Mouse (Mus musculus) spleen, postnatal 0 days (tissue): Measurements from ENCODE around the gene Clpp. TPM values are rescaled to one million over a fixed set of nuclear protein-coding genes. Genes with fewer than 3 reads are reported as not detected.

Experiments
- polyA plus RNA-seq: library from polyadenylated mRNA; unstranded; fragments of >200 nt; fragmentation: Nextera tagmentation; extraction: Ambion mirVana; gene quantifications from 2 replicates; pipeline ENCODE4 v1.2.1, GENCODE M21; 2015

Gene Clpp
- polyA plus RNA-seq = 88.8 and 89.3 TPM in 2 replicates

DNA sequence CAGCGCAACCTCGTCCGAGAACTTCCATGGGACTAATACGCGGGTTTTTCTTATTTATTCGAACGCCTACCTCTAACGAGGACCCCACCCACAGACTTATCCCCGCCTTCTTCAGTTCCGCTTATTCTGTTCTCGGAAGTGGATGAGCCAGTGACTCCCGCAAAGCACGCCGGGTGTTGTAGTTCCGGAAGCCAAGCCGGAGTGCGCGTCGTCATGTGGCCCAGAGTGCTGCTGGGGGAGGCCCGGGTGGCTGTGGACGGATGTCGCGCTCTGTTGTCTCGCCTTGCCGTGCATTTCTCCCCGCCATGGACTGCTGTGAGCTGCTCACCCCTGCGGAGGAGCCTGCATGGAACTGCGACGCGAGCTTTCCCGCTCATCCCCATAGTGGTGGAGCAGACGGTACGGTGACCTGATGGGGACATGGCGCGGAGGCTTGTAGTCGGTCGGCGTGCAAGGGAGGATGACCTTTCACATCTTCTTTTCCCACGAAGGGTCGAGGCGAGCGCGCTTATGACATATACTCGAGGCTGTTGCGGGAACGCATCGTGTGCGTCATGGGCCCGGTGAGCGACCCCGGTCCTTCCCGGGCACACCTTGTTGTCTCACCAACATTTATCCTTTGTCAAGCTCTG, at the start of gene Clpp:
Gene Clpp, plus strand, starts transcription at position 191 of the 632 bp plus-strand sequence.

DNA sequence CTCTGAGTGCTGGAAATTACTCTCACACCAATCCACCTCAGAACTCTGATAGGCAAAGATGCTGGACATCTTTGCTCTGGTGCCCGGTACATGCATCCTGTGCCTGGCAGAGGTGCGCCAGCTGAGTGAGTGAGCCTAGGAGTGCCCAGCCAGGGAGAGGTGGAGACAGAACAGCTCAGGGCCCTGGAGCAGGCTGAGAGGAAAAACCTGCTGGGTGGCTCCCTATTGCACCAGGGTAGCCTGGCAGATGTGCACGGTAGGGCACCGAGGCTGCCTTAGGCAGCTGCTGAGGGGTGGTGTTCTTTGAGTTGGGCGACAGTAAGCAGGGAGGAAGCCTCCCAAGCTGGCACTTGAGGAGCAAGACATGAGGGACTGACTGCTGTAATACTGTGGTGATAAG, 8.1 kb upstream of the Clpp start, which contains the start of gene Acer1:
Gene Acer1, minus strand, starts transcription at position 114 of the 400 bp plus-strand sequence.

DNA sequence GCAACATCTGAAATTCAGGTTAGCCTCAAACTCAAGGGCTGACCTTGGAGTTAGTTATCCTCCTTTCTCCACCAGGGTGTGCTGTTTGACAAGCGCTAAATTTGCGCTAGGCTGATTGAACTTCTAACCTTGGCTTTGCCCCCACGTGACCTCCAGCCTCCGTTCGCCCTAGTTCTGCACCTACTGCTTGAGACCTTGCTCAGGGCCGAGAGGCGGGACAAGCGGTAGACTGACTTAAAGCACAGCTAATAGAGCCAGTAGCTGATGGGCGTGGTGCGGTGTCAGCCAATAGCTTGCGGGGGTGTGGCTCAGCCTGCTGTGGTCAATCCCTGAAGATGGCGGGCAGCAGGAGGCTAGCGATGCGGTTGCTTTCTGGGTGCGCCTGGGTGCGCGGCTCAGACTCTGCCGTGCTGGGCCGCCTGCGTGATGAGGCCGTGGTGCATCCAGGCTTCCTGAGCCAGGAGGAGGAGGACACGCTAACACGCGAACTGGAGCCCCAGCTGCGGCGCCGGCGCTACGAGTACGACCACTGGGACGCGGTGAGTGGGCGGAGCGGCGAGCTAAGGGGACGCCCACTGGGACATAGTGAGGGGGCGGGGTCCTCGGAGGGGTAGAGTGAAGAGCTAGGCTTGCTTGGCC, 7.0 kb downstream of the Clpp start, which contains the start of gene Alkbh7:
Gene Alkbh7, plus strand, starts transcription at position 311 of the 639 bp plus-strand sequence.

DNA sequence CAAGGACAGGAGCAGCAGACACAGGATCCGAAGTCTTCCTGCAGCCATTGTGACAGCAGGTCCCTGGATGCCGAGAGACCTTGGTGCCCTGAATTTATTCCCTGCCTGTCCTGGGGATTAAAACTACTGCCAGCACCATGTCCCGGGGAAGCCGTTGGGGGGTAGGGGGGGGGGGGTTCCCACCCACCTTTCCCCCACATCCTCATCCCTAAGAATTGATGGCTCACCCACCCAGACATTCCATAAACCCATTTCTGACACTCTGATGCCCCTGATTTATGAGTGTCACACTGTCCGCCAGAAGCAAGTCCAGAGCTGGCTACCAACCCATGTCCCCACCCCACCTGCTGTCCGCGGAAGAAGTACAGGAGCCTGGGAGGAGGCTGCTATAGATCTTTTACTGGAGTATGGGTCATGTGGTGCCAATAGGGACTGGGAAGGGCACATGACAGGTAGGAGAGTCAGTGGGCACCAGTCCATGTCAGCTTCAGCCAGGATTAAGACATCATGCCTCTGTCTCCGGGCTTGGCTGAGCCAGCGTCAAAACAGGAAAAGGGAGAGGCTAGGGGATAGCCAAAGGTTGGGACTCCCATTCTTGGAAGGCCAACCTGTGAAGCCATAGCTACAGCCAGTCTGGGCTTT, 10.0 kb downstream of the Clpp start, which contains the start of gene Pspn:
Gene Pspn, minus strand, starts transcription at position 51 of the 642 bp plus-strand sequence.

DNA sequence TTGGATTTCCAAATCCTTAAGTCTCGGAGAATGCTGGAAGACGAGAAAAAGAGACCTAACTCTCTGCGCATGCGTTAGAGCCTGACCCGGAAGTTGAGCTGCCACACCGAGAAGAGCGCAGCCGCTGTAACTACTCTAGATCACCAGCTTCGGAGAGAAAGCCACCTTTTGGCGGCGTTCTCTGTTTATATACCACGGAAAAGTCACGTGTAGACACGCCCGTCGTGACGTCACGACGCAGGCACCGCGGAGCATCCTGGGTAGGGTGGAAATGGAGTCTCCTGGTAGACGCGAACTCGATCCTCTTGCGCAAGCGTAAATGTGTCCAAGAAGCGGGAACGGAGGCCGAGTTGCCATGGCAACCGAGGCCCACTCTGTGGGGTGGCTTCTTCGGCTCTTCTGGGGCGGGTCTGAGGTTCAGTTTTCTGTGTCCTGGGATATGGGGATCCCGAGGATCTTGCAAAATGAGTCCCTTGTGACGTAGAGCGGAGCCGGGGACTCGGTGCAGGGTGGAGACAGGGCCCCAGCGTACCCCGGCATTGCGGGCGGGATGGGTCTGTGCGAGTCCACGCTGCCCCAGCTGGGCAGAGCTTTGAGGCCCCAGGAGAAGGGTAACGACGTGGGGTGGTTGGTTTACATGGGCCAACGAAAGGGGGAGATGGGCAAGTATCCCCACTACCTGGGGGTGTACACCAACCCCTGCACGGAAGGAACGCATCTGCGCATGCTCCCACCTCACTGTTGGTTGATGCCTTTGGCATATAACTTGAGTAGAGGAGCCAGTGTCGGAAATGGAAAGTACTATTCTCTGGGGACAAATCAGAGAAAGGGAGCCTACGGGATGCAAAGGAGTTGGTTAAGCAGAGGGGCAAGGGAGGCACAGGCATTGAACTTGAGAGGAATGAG, 21.4 kb downstream of the Clpp start, which contains the start of the genes Gtf2f1 and Gm17949:
Gene Gtf2f1, minus strand, starts transcription at position 53 of the 906 bp plus-strand sequence.
Gene Gm17949, plus strand, starts transcription at position 234 of the 906 bp plus-strand sequence.

DNA sequence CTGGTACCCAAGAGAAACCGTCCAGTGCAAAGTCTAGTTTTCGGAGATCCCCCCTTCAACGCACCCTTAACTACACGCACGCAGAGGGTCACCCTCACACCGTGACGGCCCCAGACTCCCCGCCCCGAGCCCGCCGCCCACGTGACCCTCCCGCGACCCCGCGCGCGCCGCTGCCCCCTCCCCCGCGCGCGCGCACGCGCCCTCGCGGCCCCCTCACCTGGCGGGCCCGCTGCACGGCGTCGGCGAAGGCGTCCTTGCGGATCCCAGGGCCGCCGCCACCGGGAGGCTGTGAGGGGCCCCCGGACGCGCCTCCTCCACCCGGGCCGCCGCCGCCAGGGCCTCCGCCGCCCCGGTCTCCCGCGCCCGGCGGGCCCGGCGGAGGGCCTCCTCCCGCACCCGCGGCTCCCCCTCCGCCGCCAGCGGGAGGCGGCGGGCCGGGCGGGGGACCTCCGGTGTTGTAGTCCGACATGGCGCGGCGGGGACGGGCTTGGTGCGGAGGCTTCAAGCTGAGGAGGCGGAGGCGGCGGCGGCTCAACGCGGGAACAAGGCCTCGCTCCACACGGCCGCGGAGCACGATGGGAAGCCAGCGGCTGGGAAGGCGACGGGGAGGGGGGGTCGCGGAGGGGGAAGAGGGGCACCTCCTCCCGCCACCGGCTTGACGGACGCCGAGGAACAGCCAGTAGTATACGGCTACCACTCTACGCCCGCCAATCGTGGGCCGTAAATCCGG, 41.0 kb downstream of the Clpp start, which contains the start of gene Khsrp:
Gene Khsrp, minus strand, starts transcription at position 592 of the 730 bp plus-strand sequence.

DNA sequence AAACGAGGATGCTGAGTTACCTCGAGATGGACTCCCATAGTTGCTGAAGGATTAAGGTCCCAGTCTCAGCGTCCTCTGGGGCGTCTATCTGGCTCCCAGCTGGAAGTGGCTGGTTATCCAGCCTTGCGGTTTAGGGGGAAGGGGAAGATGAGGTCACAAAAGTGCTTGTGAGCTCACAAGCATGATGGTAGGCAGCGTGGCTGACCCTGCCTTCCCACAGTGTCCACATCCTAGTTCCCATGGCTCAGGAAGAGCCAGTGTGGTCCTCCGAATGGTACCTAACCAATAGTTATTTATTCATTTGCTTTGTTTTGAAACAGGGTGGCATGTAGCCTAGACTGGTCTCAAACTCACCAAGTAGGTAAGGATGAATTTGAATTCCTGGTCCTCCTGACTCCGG, 51.4 kb downstream of the Clpp start, which contains the start of gene Slc25a41:
Gene Slc25a41, minus strand, starts transcription at position 101 of the 400 bp plus-strand sequence.

Other genes starting within 250 kb of the Clpp start
- 1.2 and 1.6 TPM in 2 replicates for gene Nrtn, start 232.8 kb upstream of the Clpp start, polyA plus RNA-seq
- 16.3 and 20.4 TPM in 2 replicates for gene Dus3l, start 225.5 kb upstream of the Clpp start, polyA plus RNA-seq
- gene Prr22, start 220.1 kb upstream of the Clpp start, polyA plus RNA-seq = 0.68 and 0.69 TPM in 2 replicates
- 9.1 and 9.9 TPM in 2 replicates for gene Rfx2, start 159.3 kb upstream of the Clpp start, polyA plus RNA-seq
- not detected in 2 replicates for gene Acsbg2, start 115.9 kb upstream of the Clpp start, polyA plus RNA-seq
- gene 1700061G19Rik, start 114.8 kb upstream of the Clpp start, polyA plus RNA-seq = 0.14 and 0.29 TPM in 2 replicates
- 8.9 and 9.8 TPM in 2 replicates for gene Mllt1, start 54.9 kb upstream of the Clpp start, polyA plus RNA-seq
- not detected in 2 replicates for gene Acer1, start 8.2 kb upstream of the Clpp start, polyA plus RNA-seq
- gene Alkbh7, start 7.0 kb downstream of the Clpp start, polyA plus RNA-seq = 20.8 and 25.9 TPM in 2 replicates
- not detected in 2 replicates for gene Pspn, start 9.7 kb downstream of the Clpp start, polyA plus RNA-seq
- gene Gtf2f1, start 21.0 kb downstream of the Clpp start, polyA plus RNA-seq = 70.2 and 72.7 TPM in 2 replicates
- gene Gm17949, start 21.2 kb downstream of the Clpp start, polyA plus RNA-seq = 0.40 and 0.46 TPM in 2 replicates
- 42.5 and 45.4 TPM in 2 replicates for gene Khsrp, start 41.2 kb downstream of the Clpp start, polyA plus RNA-seq
- gene Slc25a41, start 51.3 kb downstream of the Clpp start, polyA plus RNA-seq = not detected in 2 replicates
- 0.24 and 0.52 TPM in 2 replicates for gene Crb3, start 68.8 kb downstream of the Clpp start, polyA plus RNA-seq
- 1.1 TPM in 2 replicates for gene Slc25a23, start 69.6 kb downstream of the Clpp start, polyA plus RNA-seq
- gene Dennd1c, start 88.2 kb downstream of the Clpp start, polyA plus RNA-seq = 15.9 and 16.7 TPM in 2 replicates
- gene Tubb4a, start 97.5 kb downstream of the Clpp start, polyA plus RNA-seq = 0.77 and 0.89 TPM in 2 replicates
- gene Tnfsf9, start 115.0 kb downstream of the Clpp start, polyA plus RNA-seq = 1.6 and 1.8 TPM in 2 replicates
- gene Cd70, start 159.5 kb downstream of the Clpp start, polyA plus RNA-seq = not detected in 2 replicates
- 3.9 and 4.3 TPM in 2 replicates for gene Tnfsf14, start 203.9 kb downstream of the Clpp start, polyA plus RNA-seq
- gene C3, start 237.8 kb downstream of the Clpp start, polyA plus RNA-seq = 29.6 and 30.5 TPM in 2 replicates